Mouse (Mus musculus): ENCODE data around the gene Nup153. TPM values are rescaled to one million over a fixed set of nuclear protein-coding genes. Genes with fewer than 3 reads are reported as not detected.

Nup153 gene
- polyA plus RNA-seq, 1 experiment from 2014 or later = 18.8 TPM

DNA sequence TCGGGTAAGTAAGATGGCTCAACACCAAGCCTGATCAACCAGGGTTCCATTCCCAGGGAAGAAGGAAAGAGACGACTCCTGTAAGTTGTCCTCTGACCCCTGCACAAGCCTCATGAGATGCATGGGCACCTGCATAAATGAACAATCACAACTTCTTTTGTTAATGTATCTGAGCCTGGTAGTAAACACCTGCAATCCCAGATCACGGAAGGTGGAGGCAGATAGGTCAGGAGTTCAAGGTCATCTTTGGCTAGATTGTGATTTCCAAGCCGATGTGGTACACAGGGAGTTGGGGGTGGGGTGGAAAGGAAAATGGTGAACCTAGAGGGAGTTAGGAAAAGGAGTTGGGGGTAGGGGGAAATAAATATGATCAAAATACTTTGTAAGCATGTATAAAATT lies 94.9 kb downstream of the Nup153 start:
- H3K36me3 ChIP-seq (ENCODE audit: control insufficient read depth, insufficient read depth, low read length) = peaks cover 64% of the 10 kb centered on the region

More for the DNA sequence above, 94.9 kb downstream of the Nup153 start:
- ATAC-seq (ENCODE audit: insufficient number of reproducible peaks, insufficient read depth, low FRiP score, low read depth) = no peak
- Histone ChIP-seq H3K27me3 (ENCODE audit: control insufficient read depth, insufficient read depth, low read length) (no peaks in the 10 kb centered on the region), H3K27ac (replicated peaks in 1 of 2; ENCODE audit: control insufficient read depth in 1 of 2, insufficient read depth in 1 of 2, low read depth in 2 of 2, low read length in 2 of 2) (no peak overlapping the region), H3K4me3 (ENCODE audit: control insufficient read depth in 1 of 2, insufficient read depth in 1 of 2, low read depth in 1 of 2, low read length in 2 of 2) (no peak overlapping the region), H3K9me3 (ENCODE audit: control insufficient read depth, low read length) (peaks cover 5% of the 10 kb centered on the region; the same call in 1 of the 2 replicates), H3K9ac (ENCODE audit: low read length) (no peak overlapping the region), H3K4me1 (ENCODE audit: control insufficient read depth in 2 of 2, insufficient read depth in 2 of 2, low read length in 2 of 2) (no peaks in the 10 kb centered on the region), H3K4me2 (ENCODE audit: low read length) (no peak overlapping the region)
- 51% methylated on average over 4 of the region's 4 CpGs for whole genome bisulfite sequencing

Other genes with a start within 250 kb of the Nup153 start
- gene Cap2, start 226.1 kb downstream of the Nup153 start, polyA plus RNA-seq (2014; fragmentation: Nextera tagmentation; extraction: Ambion mirVana) = 157 and 159 TPM in 2 replicates
- 11.6 and 12.4 TPM in 2 replicates for gene Fam8a1, start 58.4 kb downstream of the Nup153 start, polyA plus RNA-seq (2014; fragmentation: Nextera tagmentation; extraction: Ambion mirVana)
- gene Kif13a, start 201.9 kb upstream of the Nup153 start, polyA plus RNA-seq (2014; fragmentation: Nextera tagmentation; extraction: Ambion mirVana) = 47.8 and 55.2 TPM in 2 replicates